Mouse (Mus musculus) MEL (cell line): ENCODE data around the gene Agpat4. TPM values are rescaled to one million over a fixed set of nuclear protein-coding genes. Genes with fewer than 3 reads are reported as not detected.

ENCODE experiments used
- DNase-seq: peaks from one replicate; pipeline ENCODE4 v3.0.0; 2011; ENCODE audit warnings: low read depth, low spot score
- H3K27ac ChIP-seq: 2 replicates; pipeline ENCODE4 v1.5.1; 2012; ENCODE audit warnings: low read depth, mild to moderate bottlenecking, control low read depth, low read length, moderate library complexity; ENCODE audit not compliant: control insufficient read depth
- H3K27me3 ChIP-seq, 2 experiments: fragments of 150-350 bp in 1 of 2; sonication (generic) in 1 of 2; 2 replicates each; pipeline ENCODE4 v1.6.1; 2012; ENCODE audit warnings: low read length in 2 of 2, mild to moderate bottlenecking in 2 of 2, improper control_type of control experiment in 1 of 2, moderate library complexity in 1 of 2; ENCODE audit not compliant: insufficient read depth in 2 of 2, control insufficient read depth in 1 of 2
- H3K36me3 ChIP-seq, 2 experiments: 2 replicates each; pipeline ENCODE4 v1.6.1; 2012 to 2014; ENCODE audit warnings: low read length in 2 of 2, improper control_type of control experiment in 1 of 2, inconsistent platforms in 1 of 2, mild to moderate bottlenecking in 1 of 2; ENCODE audit not compliant: insufficient read depth in 2 of 2, control insufficient read depth in 1 of 2
- H3K4me1 ChIP-seq, 2 experiments: fragments of 150-350 bp in 1 of 2; sonication (generic) in 1 of 2; 2 replicates each; pipeline ENCODE4 v1.6.1; 2012; ENCODE audit warnings: low read length in 2 of 2, improper control_type of control experiment in 1 of 2, mild to moderate bottlenecking in 1 of 2; ENCODE audit not compliant: insufficient read depth in 2 of 2, control insufficient read depth in 1 of 2
- H3K4me3 ChIP-seq, 2 experiments: fragments of 150-350 bp in 1 of 2; sonication (generic) in 1 of 2; 2 replicates each; pipeline ENCODE4 v1.5.1; 2012; ENCODE audit warnings: low read depth in 2 of 2, low read length in 2 of 2, mild to moderate bottlenecking in 2 of 2, moderate library complexity in 2 of 2, control low read depth in 1 of 2, improper control_type of control experiment in 1 of 2; ENCODE audit not compliant: control insufficient read depth in 1 of 2, insufficient read depth in 1 of 2
- H3K79me2 ChIP-seq: 2 replicates; pipeline ENCODE4 v1.6.1; 2012; ENCODE audit warnings: mild to moderate bottlenecking, low read length, moderate library complexity; ENCODE audit not compliant: control insufficient read depth, poor library complexity, insufficient read depth
- H3K9ac ChIP-seq: 2 replicates; pipeline ENCODE4 v1.6.1; 2012; ENCODE audit warnings: low read depth, mild to moderate bottlenecking, control low read depth, low read length, moderate library complexity; ENCODE audit not compliant: control insufficient read depth, poor library complexity, severe bottlenecking
- H3K9me3 ChIP-seq: fragments of 150-350 bp; sonication (generic); replicated peaks from 2 replicates; pipeline ENCODE4 v1.6.1; 2012; ENCODE audit warnings: mild to moderate bottlenecking, low read length, improper control_type of control experiment, moderate library complexity; ENCODE audit not compliant: insufficient read depth
- BHLHE40 ChIP-seq: IDR thresholded peaks from 2 replicates; pipeline ENCODE4 v1.6.1; 2012; ENCODE audit warnings: low read depth, mild to moderate bottlenecking, inconsistent platforms, low read length, improper control_type of control experiment, borderline replicate concordance
- CTCF ChIP-seq, 3 experiments: IDR thresholded peaks in 2 of 3; conservative IDR thresholded peaks in 1 of 3; 2 replicates each; pipeline ENCODE4 v1.5.1; 2011 to 2012; ENCODE audit warnings: low read length in 3 of 3, low read depth in 2 of 3, mild to moderate bottlenecking in 2 of 3, improper control_type of control experiment in 1 of 3, inconsistent platforms in 1 of 3, mixed read lengths in 1 of 3, moderate library complexity in 1 of 3; ENCODE audit not compliant: control insufficient read depth in 1 of 3, insufficient read depth in 1 of 3, poor library complexity in 1 of 3, severe bottlenecking in 1 of 3
- ELF1 ChIP-seq: IDR thresholded peaks from 2 replicates; pipeline ENCODE4 v1.6.1; 2014; ENCODE audit warnings: low read depth, mild to moderate bottlenecking, inconsistent platforms, low read length, improper control_type of control experiment, moderate library complexity
- ETS1 ChIP-seq: IDR thresholded peaks from 2 replicates; pipeline ENCODE4 v1.6.1; 2012; ENCODE audit warnings: low read depth, mild to moderate bottlenecking, inconsistent platforms, low read length, improper control_type of control experiment, moderate library complexity
- HCFC1 ChIP-seq: IDR thresholded peaks from 2 replicates; pipeline ENCODE4 v1.6.1; 2012; ENCODE audit warnings: low read depth, mild to moderate bottlenecking, inconsistent platforms, low read length, improper control_type of control experiment, moderate library complexity
- MAX ChIP-seq: IDR thresholded peaks from 2 replicates; pipeline ENCODE4 v1.6.1; 2011; ENCODE audit warnings: low read length, improper control_type of control experiment
- MAZ ChIP-seq: IDR thresholded peaks from 2 replicates; pipeline ENCODE4 v1.6.1; 2012; ENCODE audit warnings: low read depth, mild to moderate bottlenecking, inconsistent platforms, low read length, improper control_type of control experiment
- MEF2A ChIP-seq: IDR thresholded peaks from 2 replicates; pipeline ENCODE4 v1.6.1; 2014; ENCODE audit warnings: low read depth, mild to moderate bottlenecking, inconsistent platforms, low read length, improper control_type of control experiment; ENCODE audit not compliant: poor library complexity, insufficient replicate concordance, severe bottlenecking; ENCODE audit errors: extremely low read depth
- MXI1 ChIP-seq: IDR thresholded peaks from 2 replicates; pipeline ENCODE4 v1.6.1; 2011; ENCODE audit warnings: mild to moderate bottlenecking, low read depth, low read length, improper control_type of control experiment
- MYB ChIP-seq: IDR thresholded peaks from 2 replicates; pipeline ENCODE4 v1.6.1; 2011; ENCODE audit warnings: mild to moderate bottlenecking, low read depth, low read length, improper control_type of control experiment
- MYC ChIP-seq: IDR thresholded peaks from 2 replicates; pipeline ENCODE4 v1.6.1; 2011; ENCODE audit warnings: low read depth, mild to moderate bottlenecking, low read length, improper control_type of control experiment, moderate library complexity
- NRF1 ChIP-seq: IDR thresholded peaks from 2 replicates; pipeline ENCODE4 v1.6.1; 2014; ENCODE audit warnings: low read depth, mild to moderate bottlenecking, inconsistent platforms, low read length, improper control_type of control experiment, moderate library complexity; ENCODE audit not compliant: poor library complexity, insufficient read depth, severe bottlenecking
- POLR2A ChIP-seq, 2 experiments: IDR thresholded peaks; 2 replicates each; pipeline ENCODE4 v1.6.1; 2011 to 2012; ENCODE audit warnings: low read length in 2 of 2, mild to moderate bottlenecking in 2 of 2, control low read depth in 1 of 2, improper control_type of control experiment in 1 of 2, low read depth in 1 of 2, moderate library complexity in 1 of 2; ENCODE audit not compliant: control insufficient read depth in 1 of 2, insufficient read depth in 1 of 2, poor library complexity in 1 of 2
- POLR2AphosphoS2 ChIP-seq: IDR thresholded peaks from 2 replicates; pipeline ENCODE4 v1.6.1; 2011; ENCODE audit warnings: low read length, improper control_type of control experiment
- RAD21 ChIP-seq: IDR thresholded peaks from 2 replicates; pipeline ENCODE4 v1.6.1; 2011; ENCODE audit warnings: mild to moderate bottlenecking, low read depth, low read length, improper control_type of control experiment
- RCOR1 ChIP-seq: IDR thresholded peaks from 2 replicates; pipeline ENCODE4 v1.6.1; 2012; ENCODE audit warnings: low read depth, mild to moderate bottlenecking, inconsistent platforms, low read length, improper control_type of control experiment
- SIN3A ChIP-seq: IDR thresholded peaks from 2 replicates; pipeline ENCODE4 v1.6.1; 2012; ENCODE audit warnings: low read length, improper control_type of control experiment, inconsistent platforms
- SMC3 ChIP-seq: IDR thresholded peaks from 2 replicates; pipeline ENCODE4 v1.6.1; 2011; ENCODE audit warnings: low read depth, low read length, improper control_type of control experiment
- TAL1 ChIP-seq: IDR thresholded peaks from 2 replicates; pipeline ENCODE4 v1.6.1; 2012; ENCODE audit warnings: mild to moderate bottlenecking, inconsistent platforms, low read length, moderate library complexity, mixed read lengths
- TBP ChIP-seq: IDR thresholded peaks from 2 replicates; pipeline ENCODE4 v1.8.0; 2011; ENCODE audit warnings: low read depth, low read length, improper control_type of control experiment
- TCF12 ChIP-seq: IDR thresholded peaks from 2 replicates; pipeline ENCODE4 v1.6.1; 2014; ENCODE audit warnings: low read depth, mild to moderate bottlenecking, inconsistent platforms, low read length, improper control_type of control experiment, moderate library complexity
- USF2 ChIP-seq, 2 experiments: IDR thresholded peaks; 2 replicates each; pipeline ENCODE4 v1.6.1; 2011 to 2012; ENCODE audit warnings: improper control_type of control experiment in 2 of 2, low read length in 2 of 2, borderline replicate concordance in 1 of 2, inconsistent platforms in 1 of 2, low read depth in 1 of 2, mild to moderate bottlenecking in 1 of 2; ENCODE audit not compliant: insufficient read depth in 1 of 2
- ZKSCAN1 ChIP-seq: IDR thresholded peaks from 2 replicates; pipeline ENCODE4 v1.6.1; 2012; ENCODE audit warnings: low read depth, mild to moderate bottlenecking, inconsistent platforms, low read length, improper control_type of control experiment, moderate library complexity
- ZMIZ1 ChIP-seq: IDR thresholded peaks from 2 replicates; pipeline ENCODE4 v1.6.1; 2012; ENCODE audit warnings: low read depth, mild to moderate bottlenecking, inconsistent platforms, low read length, improper control_type of control experiment, moderate library complexity
- polyA plus RNA-seq, 2 experiments: library from polyadenylated mRNA; stranded (reverse) in 1 of 2; unstranded in 1 of 2; fragments of >175 nt in 1 of 2; fragments of >200 nt in 1 of 2; gene quantifications; 2 replicates each; pipeline versions ENCODE4 v1.2.1 to v1.2.4; 2012; ENCODE audit warnings: low replicate concordance in 2 of 2, low read depth in 1 of 2; ENCODE audit not compliant: insufficient read length in 2 of 2, insufficient read depth in 1 of 2, missing spikeins in 1 of 2
- total RNA-seq: library from RNA; depleted of rRNA; stranded (reverse); fragments of 300-350 nt; gene quantifications from 2 replicates; pipeline ENCODE4 v1.2.3, GENCODE M21; 2012; rRNA removed

Agpat4 gene
- total RNA-seq (3.3 and 4.8 TPM in 2 replicates), polyA plus RNA-seq (1 to 10 TPM in 1 of 2 experiments, not detected in 1; 9.3 TPM)

GRCm38 (mm10) chr17:12118561-12118925 lies at the start of gene Agpat4:
TSS of gene Agpat4 (plus strand) at chr17:12118704.
- DNase-seq = peak; percentile 54
- H3K27ac ChIP-seq = peak within 1 kb of the TSS; percentile 51
- no peaks in the 10 kb centered on the region for H3K27me3 ChIP-seq
- H3K4me1 ChIP-seq = peaks cover 4 to 12% of the 10 kb centered on the region in 2 experiments
- H3K9me3 ChIP-seq = no peaks in the 10 kb centered on the region
- H3K4me3 ChIP-seq = peak within 1 kb of the TSS; percentile 64 to 77
- H3K9ac ChIP-seq = peak within 1 kb of the TSS; percentile 69
- peaks cover 0 to 11% of the 10 kb centered on the region in 2 experiments; a peak in 2 of 4 replicates for H3K36me3 ChIP-seq
- no peaks in the 10 kb centered on the region; the same call in 1 of the 2 replicates for H3K79me2 ChIP-seq
- TF ChIP-seq CTCF (IDR thresholded peaks at IDR 0.05 in 2 of 3, conservative IDR thresholded peaks at IDR 0.05 in 1 of 3; ENCODE audit: control insufficient read depth in 1 of 3, insufficient read depth in 1 of 3, low read depth in 2 of 3, low read length in 3 of 3, poor library complexity in 1 of 3, severe bottlenecking in 1 of 3) (no peak), RAD21 (no peak), TAL1 (no peak), HCFC1 (no peak), USF2 (IDR thresholded peaks at IDR 0.05; ENCODE audit: borderline replicate concordance in 1 of 2, insufficient read depth in 1 of 2, low read depth in 1 of 2, low read length in 2 of 2) (no peak), POLR2A (IDR thresholded peaks at IDR 0.05; ENCODE audit: control insufficient read depth in 1 of 2, insufficient read depth in 1 of 2, low read depth in 1 of 2, low read length in 2 of 2, poor library complexity in 1 of 2) (no peak), MYB (no peak), ELF1 (no peak), MXI1 (no peak), TCF12 (no peak), ZKSCAN1 (no peak), ZMIZ1 (no peak), BHLHE40 (no peak), MYC (no peak), POLR2AphosphoS2 (no peak), SIN3A (no peak)

GRCm38 (mm10) chr17:12076816-12077215 lies 41.7 kb upstream of the Agpat4 start:
- Histone ChIP-seq H3K4me3 (no peak overlapping the region), H3K27me3 (no peaks in the 10 kb centered on the region), H3K36me3 (no peaks in the 10 kb centered on the region), H3K9me3 (no peaks in the 10 kb centered on the region), H3K9ac (no peak overlapping the region), H3K4me1 (no peaks in the 10 kb centered on the region), H3K79me2 (no peaks in the 10 kb centered on the region), H3K27ac (no peak overlapping the region)
- DNase-seq = no peak
- TF ChIP-seq MXI1 (no peak), POLR2A (IDR thresholded peaks at IDR 0.05; ENCODE audit: control insufficient read depth in 1 of 2, insufficient read depth in 1 of 2, low read depth in 1 of 2, low read length in 2 of 2, poor library complexity in 1 of 2) (no peak), MEF2A (no peak), ELF1 (no peak), ETS1 (no peak), NRF1 (no peak), MAX (no peak), HCFC1 (no peak), CTCF (IDR thresholded peaks at IDR 0.05 in 2 of 3, conservative IDR thresholded peaks at IDR 0.05 in 1 of 3; ENCODE audit: control insufficient read depth in 1 of 3, insufficient read depth in 1 of 3, low read depth in 2 of 3, low read length in 3 of 3, poor library complexity in 1 of 3, severe bottlenecking in 1 of 3) (no peak), MAZ (no peak), TBP (no peak), SMC3 (no peak), RCOR1 (no peak), USF2 (IDR thresholded peaks at IDR 0.05; ENCODE audit: borderline replicate concordance in 1 of 2, insufficient read depth in 1 of 2, low read depth in 1 of 2, low read length in 2 of 2) (no peak)
